Mouse (Mus musculus) right cerebral cortex, postnatal 14 days (tissue): ENCODE data around the gene Pkd1l1.

Source experiments
- DNase-seq: peaks from one replicate; pipeline ENCODE4 v3.0.0; 2022

The Pkd1l1 gene

DNA sequence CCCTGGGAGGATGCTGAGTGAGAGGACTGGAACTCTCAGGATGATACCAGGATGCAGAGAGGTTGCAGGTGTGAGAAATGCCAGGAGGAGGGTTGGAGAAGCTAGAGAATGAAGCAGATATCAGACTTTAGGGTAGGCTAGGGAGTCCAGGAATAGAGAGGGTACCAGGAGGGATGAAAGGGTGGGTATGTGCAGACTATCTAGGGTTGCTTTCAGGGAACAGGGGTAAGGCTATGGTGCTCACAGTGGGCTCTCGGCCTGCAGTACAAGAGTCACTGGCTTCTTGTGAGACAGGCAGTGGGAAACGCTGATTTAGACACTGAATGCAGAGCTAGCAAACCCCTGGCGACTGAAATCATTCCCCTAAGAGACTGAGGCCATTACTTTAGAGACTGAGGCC is at the start of gene Pkd1l1:
Gene Pkd1l1, minus strand, starts transcription at position 101 of the 400 bp plus-strand sequence.
- DNase-seq = no peak

GRCm38 (mm10) chr11:9020207-9020606 is 47.1 kb upstream of the Pkd1l1 start:
- no peak for DNase-seq

DNA sequence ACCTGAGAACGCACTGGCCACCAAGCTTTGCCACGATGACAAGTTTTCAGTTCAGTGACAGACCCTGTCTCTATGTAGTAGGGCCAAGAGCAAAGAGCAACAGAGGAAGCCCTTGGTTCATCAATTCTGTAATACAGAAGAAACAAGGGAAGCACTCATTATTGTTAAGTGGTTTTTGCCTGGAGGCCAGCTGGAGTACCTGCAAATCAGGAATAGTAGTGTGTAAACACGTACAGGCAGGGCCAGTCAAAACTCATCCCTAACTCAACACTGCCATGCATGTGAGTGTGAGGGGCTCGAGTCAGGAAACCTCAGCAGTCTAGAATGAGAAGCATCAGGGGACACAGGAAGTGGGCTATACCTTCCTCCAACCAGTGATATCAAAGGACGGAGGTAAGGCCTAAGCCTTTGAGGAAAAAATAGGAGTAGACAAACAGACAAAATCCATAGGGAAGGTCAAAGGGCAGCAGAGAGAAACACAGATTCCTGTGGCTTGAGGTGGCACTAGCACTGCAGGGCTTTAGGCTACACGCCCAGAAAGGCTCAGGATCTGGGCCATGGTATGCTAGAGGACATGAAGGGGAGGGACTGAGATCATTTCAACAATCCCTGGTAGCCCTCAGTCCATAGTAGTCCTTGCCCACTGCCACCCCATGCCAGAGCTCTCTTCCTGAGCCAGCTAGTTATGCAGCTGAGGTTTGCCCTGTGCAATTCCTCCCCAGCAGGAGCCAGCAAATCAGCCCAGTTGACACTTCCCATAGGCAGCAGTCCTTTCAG is 45.6 kb upstream of the Pkd1l1 start:
- no peak for DNase-seq

DNA sequence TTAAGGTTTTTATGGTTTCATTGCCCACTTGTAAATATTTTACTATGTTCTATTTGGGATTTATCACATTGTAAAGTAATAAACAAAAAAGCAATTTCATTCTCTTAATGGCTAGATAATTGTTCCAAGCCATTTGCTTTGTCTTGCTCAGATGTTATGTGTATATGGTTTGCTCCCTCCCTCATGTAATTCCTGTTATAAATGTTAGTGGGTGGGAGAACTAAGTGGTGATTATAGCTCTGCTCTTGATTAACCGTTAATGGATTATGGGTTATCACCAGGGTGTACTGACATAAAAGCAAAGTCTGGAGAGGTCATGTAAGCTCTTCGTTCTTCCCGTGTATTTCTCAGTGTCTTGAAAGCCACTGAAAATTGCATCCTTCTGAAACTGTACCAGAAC is 41.7 kb upstream of the Pkd1l1 start:
- DNase-seq = no peak

DNA sequence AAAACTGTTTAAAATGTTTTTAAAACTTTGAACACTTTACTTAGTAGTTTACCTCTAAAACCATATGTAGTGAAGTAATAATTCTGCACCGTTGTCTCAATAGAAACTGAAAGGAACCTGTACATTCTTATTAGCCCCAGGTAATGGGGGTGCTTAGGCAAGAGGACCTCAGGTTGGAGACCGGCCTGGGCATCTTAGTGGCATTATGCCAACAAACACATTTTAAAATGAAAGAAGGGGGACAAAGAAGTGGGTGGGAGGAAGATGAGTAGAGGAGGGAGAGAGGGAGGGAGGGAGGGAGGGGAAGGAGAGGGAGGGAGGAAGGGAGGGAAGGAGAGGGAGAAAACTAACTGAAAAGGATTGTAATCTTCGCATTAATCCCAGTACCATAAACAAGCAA is 38.3 kb upstream of the Pkd1l1 start:
- DNase-seq = no peak

- peak; percentile 77 for DNase-seq
These were observed 37.8 kb upstream of the Pkd1l1 start, which contains the start of gene Hus1 for GRCm38 (mm10) chr11:9010853-9011339. Hus1 (minus strand) TSS chr11:9011191.

- DNase-seq = no peak
These were observed 37.4 kb upstream of the Pkd1l1 start for GRCm38 (mm10) chr11:9010416-9010815.

- no peak for DNase-seq
These were observed 35.7 kb upstream of the Pkd1l1 start for GRCm38 (mm10) chr11:9008761-9009160.

- no peak for DNase-seq
These were observed 15.0 kb upstream of the Pkd1l1 start for GRCm38 (mm10) chr11:8988084-8988483.

DNA sequence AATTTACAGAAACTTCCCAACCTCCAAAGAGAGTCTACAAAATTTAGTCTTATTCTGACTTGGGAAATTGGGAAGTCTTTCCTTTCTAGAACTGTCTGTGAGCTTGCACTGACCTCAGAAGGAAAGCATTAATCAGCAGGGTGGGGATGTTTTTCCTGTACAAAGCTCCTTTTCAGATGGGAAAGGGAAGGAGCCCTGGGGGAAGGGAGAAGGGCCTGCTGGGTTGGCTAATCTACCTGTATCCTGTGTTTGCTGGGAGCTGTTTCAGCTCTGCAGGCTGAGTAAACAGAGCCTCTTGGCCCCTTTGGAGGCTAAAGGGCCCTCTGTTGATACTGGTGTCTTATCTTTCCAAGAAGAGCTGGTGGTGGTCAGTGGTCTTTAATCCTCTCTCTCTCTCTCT is 13.0 kb upstream of the Pkd1l1 start:
- no peak for DNase-seq

DNA sequence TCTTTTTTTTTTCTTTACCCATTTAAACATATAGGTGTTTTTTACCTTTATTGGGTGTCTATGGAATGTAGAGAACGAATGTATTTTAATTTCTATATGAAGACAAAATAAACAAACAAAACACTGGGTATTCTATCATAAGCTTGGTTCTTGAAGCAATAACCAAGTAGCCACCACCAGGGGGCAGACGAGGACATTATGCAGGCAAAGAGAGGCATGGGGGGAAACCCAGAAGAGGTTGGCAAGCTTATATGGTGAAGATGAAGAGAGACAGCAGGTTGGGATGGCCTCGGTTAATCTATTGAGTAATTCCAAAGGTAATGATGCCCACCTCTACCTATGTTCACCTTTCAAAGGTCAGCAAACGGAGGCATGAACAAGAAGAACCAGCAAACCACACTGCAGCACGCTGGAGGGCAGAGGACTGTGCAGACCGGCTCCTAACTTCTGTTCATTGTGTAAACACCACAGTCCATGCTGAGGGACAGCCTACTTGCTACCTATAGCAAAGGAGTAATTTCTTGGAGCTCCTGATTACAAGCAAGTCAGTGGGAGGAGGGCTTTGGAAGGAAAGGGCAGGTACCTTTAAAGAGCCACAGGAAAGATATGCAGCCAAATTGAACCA is 10.3 kb upstream of the Pkd1l1 start:
- DNase-seq = peak; percentile 85

DNA sequence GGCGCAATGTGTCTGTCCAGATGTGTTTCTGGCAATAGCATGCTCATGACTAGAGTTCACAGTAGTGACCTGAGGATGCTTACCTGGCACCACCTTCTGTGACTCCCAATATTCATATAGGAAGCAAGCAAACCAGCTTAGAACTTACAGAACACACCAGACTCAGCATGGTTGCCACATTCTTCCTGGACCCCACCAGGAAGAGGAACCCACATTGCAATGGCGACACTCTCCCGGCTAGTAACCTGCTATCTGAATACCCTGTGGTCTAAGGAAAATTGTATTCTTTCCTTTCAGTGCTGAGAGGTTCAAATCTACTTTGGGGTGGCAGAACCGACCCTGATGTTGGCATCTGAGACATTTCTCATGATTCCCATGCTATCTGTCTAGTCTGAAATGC is 5.1 kb upstream of the Pkd1l1 start:
- DNase-seq = no peak

GRCm38 (mm10) chr11:8972093-8972492 is 973 bp downstream of the Pkd1l1 start:
- DNase-seq = no peak

GRCm38 (mm10) chr11:8970509-8970908 is 2.6 kb downstream of the Pkd1l1 start:
- DNase-seq = no peak

GRCm38 (mm10) chr11:8968094-8968493 is 5.0 kb downstream of the Pkd1l1 start:
- no peak for DNase-seq

DNA sequence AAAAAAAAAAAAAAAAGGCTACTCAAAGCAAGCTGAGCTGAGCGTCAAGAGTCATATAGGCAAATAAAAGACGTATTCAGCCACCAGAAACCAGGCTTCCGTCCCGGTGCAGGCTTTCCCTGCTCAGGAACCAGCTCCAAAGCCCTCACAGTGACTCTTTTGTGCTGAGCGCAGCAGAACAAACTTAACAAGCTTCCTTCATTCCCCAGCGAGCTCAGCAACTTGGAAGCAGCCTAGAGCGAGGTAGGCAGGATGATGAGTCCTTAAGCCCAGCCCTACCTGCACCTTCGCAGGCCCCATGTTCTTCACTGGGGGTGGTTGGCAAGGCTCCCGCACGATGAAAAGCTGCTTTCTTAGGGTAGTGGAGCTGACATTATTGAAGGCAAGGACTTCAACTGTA is 14.5 kb downstream of the Pkd1l1 start:
- DNase-seq = peak; percentile 20

- DNase-seq = no peak
These were observed 15.0 kb downstream of the Pkd1l1 start for GRCm38 (mm10) chr11:8958108-8958507.

GRCm38 (mm10) chr11:8957023-8957422 is 16.0 kb downstream of the Pkd1l1 start:
- DNase-seq = no peak

GRCm38 (mm10) chr11:8955678-8956077 is 17.4 kb downstream of the Pkd1l1 start:
- peak; percentile 33 for DNase-seq

- DNase-seq = no peak
These were observed 23.2 kb downstream of the Pkd1l1 start for GRCm38 (mm10) chr11:8949765-8950430.

DNA sequence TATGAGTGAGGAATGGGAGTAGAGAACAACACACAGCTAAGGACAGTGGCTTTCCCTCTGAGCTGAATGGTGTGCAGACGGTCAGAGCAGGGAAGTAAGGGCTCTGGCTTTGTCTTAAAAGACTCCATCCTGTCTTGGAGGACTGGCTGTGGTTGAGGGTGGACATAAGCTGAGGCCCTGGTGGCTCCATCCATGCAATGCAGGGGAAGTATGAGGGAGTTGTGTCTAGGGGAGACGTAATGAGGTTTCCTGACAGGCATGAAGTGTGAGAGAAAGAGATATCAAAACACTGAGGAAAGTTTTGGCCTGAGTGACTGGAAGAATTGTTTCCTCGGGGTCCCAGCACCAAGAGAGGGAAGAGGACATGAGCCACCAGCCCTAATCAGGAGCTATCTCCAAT is 24.2 kb downstream of the Pkd1l1 start:
- no peak for DNase-seq

GRCm38 (mm10) chr11:8944114-8944513 is 29.0 kb downstream of the Pkd1l1 start:
- DNase-seq = no peak

DNA sequence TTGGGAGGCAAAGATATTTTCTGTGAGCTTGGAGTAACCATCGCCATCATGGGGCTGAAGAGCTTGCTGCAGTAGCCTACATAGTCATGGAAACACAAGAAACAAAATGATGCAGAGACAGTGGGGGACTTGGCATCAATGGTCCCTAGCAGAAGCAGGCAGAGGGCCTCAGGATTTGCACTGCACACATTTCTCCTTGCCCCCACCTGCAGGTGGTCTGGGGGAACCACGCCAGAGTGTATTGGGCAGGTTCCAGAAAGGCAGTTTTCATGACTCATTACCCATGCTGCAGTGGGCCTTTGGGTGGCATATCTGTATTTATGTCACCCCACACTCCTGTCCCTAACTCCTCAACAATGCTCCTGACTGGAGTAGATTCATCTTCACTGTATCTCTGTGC is 30.6 kb downstream of the Pkd1l1 start:
- DNase-seq = no peak
